Mouse (Mus musculus): ENCODE data around the gene Fgfr2. TPM values are rescaled to one million over a fixed set of nuclear protein-coding genes. Genes with fewer than 3 reads are reported as not detected.

Fgfr2 gene
- polyA plus RNA-seq, 1 experiment from 2014 or later, result not detected

GRCm38 (mm10) chr7:132900826-132901531 is 222.2 kb downstream of the Fgfr2 start:
- no peak overlapping the region for H3K4me3 ChIP-seq (ENCODE audit: inconsistent target)

GRCm38 (mm10) chr7:132898234-132898633 is 224.9 kb downstream of the Fgfr2 start:
- Histone ChIP-seq H3K4me3 (ENCODE audit: inconsistent target) (no peak overlapping the region), H3K36me3 (ENCODE audit: inconsistent target) (no peaks in the 10 kb centered on the region), H3K27ac (no peak overlapping the region), H3K79me2 (ENCODE audit: inconsistent target) (no peaks in the 10 kb centered on the region)
- WGBS (ENCODE audit: missing documents), result 88% methylated on average over 2 of the region's 2 CpGs

More at GRCm38 (mm10) chr7:132900826-132901531, 222.2 kb downstream of the Fgfr2 start:
- 64% methylated on average over 2 of the region's 2 CpGs for WGBS (ENCODE audit: missing documents)
- Histone ChIP-seq H3K36me3 (ENCODE audit: inconsistent target) (no peaks in the 10 kb centered on the region), H3K27ac (no peak overlapping the region), H3K79me2 (ENCODE audit: inconsistent target) (no peaks in the 10 kb centered on the region)

- H3K79me2 ChIP-seq (ENCODE audit: inconsistent target), result no peaks in the 10 kb centered on the region
- no peak overlapping the region for H3K4me3 ChIP-seq (ENCODE audit: inconsistent target)
- no peak overlapping the region for H3K27ac ChIP-seq
- 94% methylated on average over 10 of the region's 10 CpGs for WGBS (ENCODE audit: missing documents)
- no peaks in the 10 kb centered on the region for H3K36me3 ChIP-seq (ENCODE audit: inconsistent target)
These were observed 225.9 kb downstream of the Fgfr2 start for GRCm38 (mm10) chr7:132897258-132897657.

- Histone ChIP-seq H3K36me3 (ENCODE audit: inconsistent target) (no peaks in the 10 kb centered on the region), H3K79me2 (ENCODE audit: inconsistent target) (no peaks in the 10 kb centered on the region), H3K4me3 (ENCODE audit: inconsistent target) (no peak overlapping the region), H3K27ac (no peak overlapping the region)
- 96% methylated on average over 9 of the region's 9 CpGs for WGBS (ENCODE audit: missing documents)
These were observed 226.8 kb downstream of the Fgfr2 start for GRCm38 (mm10) chr7:132896206-132896815.

- Histone ChIP-seq H3K36me3 (ENCODE audit: inconsistent target) (no peaks in the 10 kb centered on the region), H3K27ac (peak overlapping the region; percentile 86), H3K4me3 (ENCODE audit: inconsistent target) (no peak overlapping the region), H3K79me2 (ENCODE audit: inconsistent target) (no peaks in the 10 kb centered on the region)
- 89% methylated on average over 7 of the region's 7 CpGs for WGBS (ENCODE audit: missing documents)
These were observed 228.2 kb downstream of the Fgfr2 start for GRCm38 (mm10) chr7:132894841-132895555.

- Histone ChIP-seq H3K36me3 (ENCODE audit: inconsistent target) (no peaks in the 10 kb centered on the region), H3K79me2 (ENCODE audit: inconsistent target) (no peaks in the 10 kb centered on the region), H3K27ac (peak overlapping the region; percentile 86), H3K4me3 (ENCODE audit: inconsistent target) (no peak overlapping the region)
- 100% methylated on average over 1 of the region's 1 CpGs for WGBS (ENCODE audit: missing documents)
These were observed 229.8 kb downstream of the Fgfr2 start for GRCm38 (mm10) chr7:132893336-132893735.

GRCm38 (mm10) chr7:132892806-132893205 is 230.3 kb downstream of the Fgfr2 start:
- Histone ChIP-seq H3K27ac (peak overlapping the region; percentile 86), H3K36me3 (ENCODE audit: inconsistent target) (no peaks in the 10 kb centered on the region), H3K4me3 (ENCODE audit: inconsistent target) (no peak overlapping the region), H3K79me2 (ENCODE audit: inconsistent target) (no peaks in the 10 kb centered on the region)
- 64% methylated on average over 7 of the region's 7 CpGs for WGBS (ENCODE audit: missing documents)

- 80% methylated on average over 4 of the region's 4 CpGs for WGBS (ENCODE audit: missing documents)
- peak overlapping the region; percentile 86 for H3K27ac ChIP-seq
- H3K4me3 ChIP-seq (ENCODE audit: inconsistent target), result no peak overlapping the region
- no peaks in the 10 kb centered on the region for H3K36me3 ChIP-seq (ENCODE audit: inconsistent target)
- no peaks in the 10 kb centered on the region for H3K79me2 ChIP-seq (ENCODE audit: inconsistent target)
These were observed 230.9 kb downstream of the Fgfr2 start for GRCm38 (mm10) chr7:132892311-132892661.

- Histone ChIP-seq H3K27ac (peak overlapping the region; percentile 86), H3K79me2 (ENCODE audit: inconsistent target) (no peaks in the 10 kb centered on the region), H3K4me3 (ENCODE audit: inconsistent target) (no peak overlapping the region), H3K36me3 (ENCODE audit: inconsistent target) (no peaks in the 10 kb centered on the region)
- WGBS (ENCODE audit: missing documents), result 96% methylated on average over 5 of the region's 5 CpGs
These were observed 231.4 kb downstream of the Fgfr2 start for GRCm38 (mm10) chr7:132891561-132892310.

- Histone ChIP-seq H3K27ac (no peak overlapping the region), H3K36me3 (ENCODE audit: inconsistent target) (no peaks in the 10 kb centered on the region), H3K4me3 (ENCODE audit: inconsistent target) (no peak overlapping the region), H3K79me2 (ENCODE audit: inconsistent target) (no peaks in the 10 kb centered on the region)
- WGBS (ENCODE audit: missing documents), result 96% methylated on average over 5 of the region's 5 CpGs
These were observed 232.9 kb downstream of the Fgfr2 start for GRCm38 (mm10) chr7:132890201-132890600.

- Histone ChIP-seq H3K36me3 (ENCODE audit: inconsistent target) (peaks cover 3% of the 10 kb centered on the region; the same call in 1 of the 2 replicates), H3K4me3 (ENCODE audit: inconsistent target) (no peak overlapping the region), H3K27ac (no peak overlapping the region), H3K79me2 (ENCODE audit: inconsistent target) (no peaks in the 10 kb centered on the region)
- 88% methylated on average over 8 of the region's 8 CpGs for WGBS (ENCODE audit: missing documents)
These were observed 233.5 kb downstream of the Fgfr2 start for GRCm38 (mm10) chr7:132889691-132890090.

GRCm38 (mm10) chr7:132888518-132889249 is 234.5 kb downstream of the Fgfr2 start:
- no peak overlapping the region for H3K27ac ChIP-seq
- peaks cover 13% of the 10 kb centered on the region; the same call in 1 of the 2 replicates for H3K36me3 ChIP-seq (ENCODE audit: inconsistent target)
- WGBS (ENCODE audit: missing documents), result 29% methylated on average over 4 of the region's 4 CpGs
- H3K79me2 ChIP-seq (ENCODE audit: inconsistent target), result no peaks in the 10 kb centered on the region
- H3K4me3 ChIP-seq (ENCODE audit: inconsistent target), result no peak overlapping the region

- Histone ChIP-seq H3K36me3 (ENCODE audit: inconsistent target) (peaks cover 20% of the 10 kb centered on the region), H3K27ac (no peak overlapping the region), H3K4me3 (ENCODE audit: inconsistent target) (no peak overlapping the region), H3K79me2 (ENCODE audit: inconsistent target) (no peaks in the 10 kb centered on the region)
- 57% methylated on average over 3 of the region's 3 CpGs for WGBS (ENCODE audit: missing documents)
These were observed 235.1 kb downstream of the Fgfr2 start for GRCm38 (mm10) chr7:132888052-132888451.

Measured in macrophage (primary cell).